Mouse (Mus musculus) forebrain, postnatal 0 days (tissue): Measurements from ENCODE around the gene Nipbl. TPM values are rescaled to one million over a fixed set of nuclear protein-coding genes. Genes with fewer than 3 reads are reported as not detected.

Source experiments
- ATAC-seq: fragments of 200-750 bp; cut with Nextera tagmentation; 2 replicates; pipeline ENCODE4 v1.8.0; 2017; ENCODE audit warnings: mild to moderate bottlenecking, moderate library complexity
- DNase-seq: peaks from one replicate; pipeline ENCODE4 v3.0.0-alpha.2; 2015
- H3K27ac ChIP-seq: fragments of 300-500 bp; sonication (generic); 2 replicates; pipeline ENCODE4 v1.5.1; 2014; ENCODE audit warnings: low read depth, mild to moderate bottlenecking, antibody characterized with exemption, low read length, moderate library complexity, mixed read lengths
- H3K27me3 ChIP-seq: fragments of 300-500 bp; sonication (generic); 2 replicates; pipeline ENCODE4 v1.6.1; 2014; ENCODE audit warnings: mild to moderate bottlenecking, low read length, mixed read lengths; ENCODE audit not compliant: insufficient read depth
- H3K36me3 ChIP-seq: fragments of 300-500 bp; sonication (generic); 2 replicates; pipeline ENCODE4 v1.6.1; 2014; ENCODE audit warnings: mild to moderate bottlenecking, moderate library complexity; ENCODE audit not compliant: insufficient read depth
- H3K4me1 ChIP-seq: fragments of 300-500 bp; sonication (generic); 2 replicates; pipeline ENCODE4 v1.6.1; 2014; ENCODE audit warnings: antibody characterized with exemption; ENCODE audit not compliant: insufficient read depth
- H3K4me2 ChIP-seq: fragments of 300-500 bp; sonication (generic); 2 replicates; pipeline ENCODE4 v1.6.1; 2014; ENCODE audit warnings: low read depth, mild to moderate bottlenecking, moderate library complexity
- H3K4me3 ChIP-seq: fragments of 300-500 bp; sonication (generic); 2 replicates; pipeline ENCODE4 v1.5.1; 2014; ENCODE audit warnings: low read depth, low read length, mixed read lengths
- H3K9ac ChIP-seq: fragments of 300-500 bp; sonication (generic); 2 replicates; pipeline ENCODE4 v1.6.1; 2014; ENCODE audit warnings: mild to moderate bottlenecking
- H3K9me3 ChIP-seq: fragments of 300-500 bp; sonication (generic); 2 replicates; pipeline ENCODE4 v1.6.1; 2016; ENCODE audit warnings: low read length
- CTCF ChIP-seq: sonication (generic); IDR thresholded peaks from 2 replicates; pipeline ENCODE4 v1.5.1; 2016; ENCODE audit warnings: antibody characterized with exemption, control low read depth, low read depth
- WGBS: fragments of 180-500 bp; shearing (Covaris S2); extraction: QIAGEN DNeasy Blood & Tissue Kit; methylation state at CpG from one replicate; pipeline ENCODE4 v1.1.7; 2014; 5-methylcytosine and 5-hydroxymethylcytosine counted together
- polyA plus RNA-seq: library from polyadenylated mRNA; unstranded; fragments of >200 nt; fragmentation: Nextera tagmentation; extraction: Ambion mirVana; gene quantifications from 2 replicates; pipeline ENCODE4 v1.2.1, GENCODE M21; 2015
- total RNA-seq: library from RNA; depleted of rRNA; stranded (reverse); fragments of >200 nt; gene quantifications from 2 replicates; pipeline ENCODE4 v1.2.3, GENCODE M21; 2014

Gene Nipbl
- total and polyA plus RNA-seq, 2 experiments from 2014 or later: 10.5 to 20.7 TPM

GRCm38 (mm10) chr15:8416500-8417138 is 27.6 kb downstream of the Nipbl start:
- WGBS: 81% methylated on average over 4 of the region's 4 CpGs
- Histone ChIP-seq H3K27ac (no peak overlapping the region), H3K4me3 (no peak overlapping the region), H3K4me2 (no peak overlapping the region), H3K9ac (no peak overlapping the region), H3K4me1 (no peaks in the 10 kb centered on the region), H3K9me3 (no peaks in the 10 kb centered on the region), H3K36me3 (no peaks in the 10 kb centered on the region), H3K27me3 (no peaks in the 10 kb centered on the region)
- no peak for DNase-seq
- ATAC-seq: no peak
- no peak for TF ChIP-seq CTCF

- Histone ChIP-seq H3K9me3 (no peaks in the 10 kb centered on the region), H3K36me3 (no peaks in the 10 kb centered on the region), H3K27me3 (no peaks in the 10 kb centered on the region), H3K27ac (no peak overlapping the region), H3K4me1 (no peaks in the 10 kb centered on the region), H3K9ac (no peak overlapping the region), H3K4me2 (no peak overlapping the region), H3K4me3 (no peak overlapping the region)
- ATAC-seq (no peak), DNase-seq (no peak)
- WGBS: 88% methylated on average over 3 of the region's 3 CpGs
- no peak for TF ChIP-seq CTCF
These were observed 30.9 kb downstream of the Nipbl start for GRCm38 (mm10) chr15:8413356-8413755.

- Histone ChIP-seq H3K9me3 (no peaks in the 10 kb centered on the region), H3K4me2 (no peak overlapping the region), H3K36me3 (no peaks in the 10 kb centered on the region), H3K9ac (no peak overlapping the region), H3K4me3 (no peak overlapping the region), H3K27ac (no peak overlapping the region), H3K4me1 (no peaks in the 10 kb centered on the region), H3K27me3 (no peaks in the 10 kb centered on the region)
- no peak for TF ChIP-seq CTCF
- 97% methylated on average over 1 of the region's 1 CpGs for WGBS
- DNase-seq (no peak), ATAC-seq (no peak)
These were observed 32.4 kb downstream of the Nipbl start for GRCm38 (mm10) chr15:8411873-8412272.

GRCm38 (mm10) chr15:8411168-8411837 is 33.0 kb downstream of the Nipbl start:
- Histone ChIP-seq H3K4me3 (no peak overlapping the region), H3K27ac (no peak overlapping the region), H3K9ac (no peak overlapping the region), H3K4me1 (no peaks in the 10 kb centered on the region), H3K4me2 (no peak overlapping the region), H3K36me3 (no peaks in the 10 kb centered on the region), H3K27me3 (no peaks in the 10 kb centered on the region), H3K9me3 (no peaks in the 10 kb centered on the region)
- TF ChIP-seq CTCF: no peak
- ATAC-seq (no peak), DNase-seq (no peak)
- 98% methylated on average over 1 of the region's 1 CpGs for WGBS

GRCm38 (mm10) chr15:8407082-8407481 is 37.2 kb downstream of the Nipbl start:
- H3K4me3 ChIP-seq: no peak overlapping the region
- no peak overlapping the region for H3K27ac ChIP-seq
- DNase-seq (no peak), ATAC-seq (no peak)
- H3K9ac ChIP-seq: no peak overlapping the region
- TF ChIP-seq CTCF: no peak
- H3K36me3 ChIP-seq: no peaks in the 10 kb centered on the region
- no peaks in the 10 kb centered on the region for H3K27me3 ChIP-seq
- 89% methylated on average over 2 of the region's 2 CpGs for WGBS
- no peak overlapping the region for H3K4me2 ChIP-seq
- H3K4me1 ChIP-seq: peaks cover 4% of the 10 kb centered on the region; the same call in 1 of the 2 replicates
- H3K9me3 ChIP-seq: no peaks in the 10 kb centered on the region

GRCm38 (mm10) chr15:8406219-8406618 is 38.0 kb downstream of the Nipbl start:
- ATAC-seq: no peak
- peak; percentile 19; the same call in 1 of the 2 replicates for TF ChIP-seq CTCF
- 76% methylated on average over 2 of the region's 2 CpGs for WGBS

GRCm38 (mm10) chr15:8402591-8402990 is 41.7 kb downstream of the Nipbl start:
- H3K4me3 ChIP-seq: no peak overlapping the region
- TF ChIP-seq CTCF: no peak
- H3K9ac ChIP-seq: no peak overlapping the region
- DNase-seq: no peak
- H3K9me3 ChIP-seq: no peaks in the 10 kb centered on the region
- no peak overlapping the region for H3K27ac ChIP-seq
- 99% methylated on average over 2 of the region's 2 CpGs for WGBS
- no peaks in the 10 kb centered on the region for H3K27me3 ChIP-seq
- H3K4me1 ChIP-seq: peaks cover 6% of the 10 kb centered on the region; the same call in 1 of the 2 replicates
- no peak overlapping the region for H3K4me2 ChIP-seq
- no peak for ATAC-seq
- no peaks in the 10 kb centered on the region for H3K36me3 ChIP-seq

More at GRCm38 (mm10) chr15:8406219-8406618, 38.0 kb downstream of the Nipbl start:
- H3K9ac ChIP-seq: no peak overlapping the region
- H3K4me1 ChIP-seq: peaks cover 4% of the 10 kb centered on the region; the same call in 1 of the 2 replicates
- no peak for DNase-seq
- no peaks in the 10 kb centered on the region for H3K36me3 ChIP-seq
- no peaks in the 10 kb centered on the region for H3K27me3 ChIP-seq
- H3K4me2 ChIP-seq: no peak overlapping the region
- no peaks in the 10 kb centered on the region for H3K9me3 ChIP-seq
- H3K4me3 ChIP-seq: no peak overlapping the region
- H3K27ac ChIP-seq: no peak overlapping the region
